Mouse (Mus musculus): ENCODE measurements around the gene Zfp444.
A peak's percentile ranks its signal among the peaks of the same experiment; 100 is the strongest.

The Zfp444 gene

GRCm38 (mm10) chr7:6220147-6220546 is 48.1 kb downstream of the Zfp444 start:
- no peak for DNase-seq (ENCODE audit: low spot score)

DNA sequence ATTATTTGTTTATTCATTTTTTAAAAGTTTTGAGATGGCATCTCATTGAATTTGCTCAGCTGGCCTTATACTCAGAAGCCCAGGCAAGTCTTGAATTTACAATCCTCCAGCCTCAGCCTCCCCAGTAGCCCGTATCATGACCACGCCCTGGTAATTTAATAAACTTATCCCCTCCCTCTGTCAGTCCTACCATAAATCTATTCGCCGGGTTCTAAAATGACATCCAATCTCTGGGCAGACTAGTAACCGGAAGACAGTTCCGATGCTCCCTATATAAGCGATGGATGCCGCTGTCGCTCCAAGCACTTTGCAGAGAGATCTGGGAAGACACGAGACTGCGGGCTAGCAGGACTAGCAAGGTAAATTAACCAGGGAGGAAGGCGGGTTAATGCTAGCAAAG is 50.0 kb downstream of the Zfp444 start, which contains the start of gene Zscan5b:
TSS of gene Zscan5b (plus strand) at position 301 of the 400 bp plus-strand sequence.
- no peak for DNase-seq (ENCODE audit: low spot score)

DNA sequence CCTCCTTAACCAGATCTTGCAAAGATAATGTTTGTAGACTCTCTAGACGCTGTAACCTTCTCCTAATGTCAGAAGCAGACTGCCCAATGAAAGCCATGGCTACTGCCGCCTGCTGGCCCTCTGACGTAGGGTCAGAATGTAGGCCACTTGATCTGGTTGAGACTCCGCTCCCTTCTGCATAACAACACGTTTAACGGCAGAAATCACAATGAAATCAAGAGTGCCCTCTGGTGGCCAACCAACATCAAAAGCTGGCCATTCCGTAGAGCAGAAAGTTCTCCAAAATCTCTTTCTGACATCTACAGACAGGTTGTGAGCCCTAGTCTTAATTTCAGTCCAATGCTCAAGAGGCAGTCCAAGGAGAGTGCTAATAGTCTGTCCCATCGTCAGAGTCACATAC is 56.5 kb downstream of the Zfp444 start:
- peak; percentile 6 for DNase-seq (ENCODE audit: low spot score)

- peak; percentile 7 for DNase-seq (ENCODE audit: low spot score)
These were observed 67.8 kb downstream of the Zfp444 start for GRCm38 (mm10) chr7:6239787-6240186.

DNA sequence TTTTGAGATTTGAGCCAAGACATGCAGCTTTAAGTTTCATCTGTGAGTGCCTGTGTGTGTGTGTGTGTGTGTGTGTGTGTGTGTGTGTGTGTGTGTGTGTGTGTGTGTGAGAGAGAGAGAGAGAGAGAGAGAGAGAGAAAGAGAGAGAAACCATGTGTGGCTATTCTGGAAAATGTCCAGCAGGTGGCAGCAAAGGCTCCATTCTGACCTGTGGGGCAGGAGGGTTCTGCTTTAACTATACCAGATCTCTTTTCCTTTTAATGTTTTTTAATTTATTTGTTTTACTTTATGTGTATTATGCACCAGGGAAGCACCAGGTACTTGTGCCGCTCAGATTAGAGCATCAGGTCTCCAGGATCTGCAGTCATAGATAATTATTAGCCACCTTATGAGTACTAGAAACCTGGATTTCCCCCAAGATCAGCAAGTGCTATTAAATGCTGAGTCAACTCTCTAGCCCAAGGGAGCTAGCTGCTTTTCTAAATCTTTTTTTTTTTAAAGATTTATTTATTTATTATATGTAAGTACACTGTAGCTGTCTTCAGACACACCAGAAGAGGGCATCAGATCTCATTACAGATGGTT is 68.9 kb downstream of the Zfp444 start:
- DNase-seq (ENCODE audit: low spot score), result peak; percentile 45

All from lung, postnatal 25 days (tissue).